Mouse (Mus musculus): ENCODE data around the gene Uchl4.
A peak's percentile ranks its signal among the peaks of the same experiment; 100 is the strongest.

Gene Uchl4

DNA sequence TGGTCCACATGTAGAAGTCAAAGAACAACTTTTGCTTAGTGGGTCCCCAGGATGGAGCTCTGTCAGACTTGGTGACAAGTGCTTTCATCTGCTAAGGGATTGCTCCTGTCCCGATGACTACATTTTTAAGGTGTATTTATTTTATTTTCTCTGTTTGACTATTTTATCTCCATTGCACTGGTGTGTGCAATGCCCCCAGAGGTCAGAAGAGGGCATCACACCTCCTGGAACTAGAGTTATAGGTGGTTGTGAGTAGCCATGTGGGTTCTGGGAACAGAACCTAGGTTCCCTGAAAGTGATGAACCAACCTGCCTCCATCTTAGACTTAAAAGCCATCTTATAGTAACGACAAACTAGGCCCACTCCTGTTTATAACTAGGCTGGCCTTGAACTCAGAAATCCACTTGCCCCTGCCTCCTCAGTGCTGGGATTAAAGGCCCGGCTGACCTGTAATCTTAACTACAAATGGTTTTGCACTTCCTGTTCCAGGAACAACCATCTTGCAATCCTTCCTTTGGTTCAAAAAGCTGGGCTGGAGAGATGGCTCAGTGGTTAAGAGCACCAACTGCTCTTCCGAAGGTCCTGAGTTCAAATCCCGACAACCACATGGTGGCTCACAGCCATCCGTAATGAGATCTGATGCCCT lies 43.8 kb downstream of the Uchl4 start:
- no peak for DNase-seq

- peak; percentile 97 to 98 for DNase-seq
Observed at GRCm38 (mm10) chr9:64281105-64281780, 46.2 kb downstream of the Uchl4 start, which contains the start of gene Tipin. Gene Tipin (plus strand): TSS chr9:64281581.

DNA sequence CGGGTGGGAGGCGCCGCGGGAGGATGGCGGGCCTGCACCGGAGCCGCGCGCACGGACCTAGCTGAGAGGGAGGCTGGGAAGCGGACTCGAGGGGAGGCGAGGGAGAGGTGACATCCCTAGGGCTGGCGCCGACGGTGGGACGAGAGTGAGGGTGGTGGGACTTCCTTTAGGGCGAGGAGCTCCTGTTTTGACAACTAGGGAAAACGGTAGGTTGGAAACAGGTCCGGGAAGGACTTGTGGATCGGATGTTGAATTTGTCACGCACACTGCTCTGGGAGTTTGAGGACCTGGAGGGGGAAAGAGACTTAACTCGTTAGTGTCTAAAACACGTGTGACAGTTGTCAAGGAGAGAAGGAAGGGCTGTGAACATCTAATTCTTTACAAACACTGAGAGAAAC lies 46.8 kb downstream of the Uchl4 start:
- DNase-seq = no peak

DNA sequence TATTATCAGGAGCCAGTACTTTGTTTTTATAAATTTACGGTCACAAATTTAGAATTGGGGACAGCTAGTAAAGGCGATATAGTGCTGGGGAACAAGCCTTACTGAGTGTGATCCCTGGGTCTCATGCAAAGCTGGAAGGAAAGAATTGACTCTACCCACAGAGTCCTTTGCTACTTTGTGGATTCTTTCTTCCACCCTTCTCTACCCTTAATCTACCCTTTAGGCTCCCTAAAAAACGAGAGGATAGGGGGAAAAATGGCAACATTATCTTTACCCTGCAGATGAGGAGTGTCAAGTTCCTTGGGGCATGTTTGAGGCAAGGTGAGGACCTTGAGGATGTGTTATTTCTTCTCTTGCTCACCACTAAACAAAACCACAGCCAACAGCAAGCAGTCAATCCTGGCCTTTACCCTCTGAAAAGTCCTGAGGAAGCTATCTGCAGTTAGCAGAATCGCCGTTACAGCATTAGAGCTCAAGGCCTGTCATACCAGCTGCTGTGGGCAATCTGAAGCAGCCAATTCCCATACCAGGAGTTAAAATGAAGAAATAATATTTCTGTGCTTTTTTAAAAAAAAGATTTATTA lies 47.5 kb downstream of the Uchl4 start:
- DNase-seq = no peak
